Mouse (Mus musculus) 3134 (cell line): ENCODE measurements at regions not wholly inside any gene's neighbourhood (a gene's known extent, or its start where the extent isn't known, plus 50 kb on each side); places are given as distances from the start of the nearest gene placed in this dataset.

ENCODE experiments used
- DNase-seq: peaks from one replicate; pipeline ENCODE4 v3.0.0-alpha.2; 2011; ENCODE audit warnings: low spot score; ENCODE audit not compliant: insufficient read length; ENCODE audit errors: extremely low read depth

DNA sequence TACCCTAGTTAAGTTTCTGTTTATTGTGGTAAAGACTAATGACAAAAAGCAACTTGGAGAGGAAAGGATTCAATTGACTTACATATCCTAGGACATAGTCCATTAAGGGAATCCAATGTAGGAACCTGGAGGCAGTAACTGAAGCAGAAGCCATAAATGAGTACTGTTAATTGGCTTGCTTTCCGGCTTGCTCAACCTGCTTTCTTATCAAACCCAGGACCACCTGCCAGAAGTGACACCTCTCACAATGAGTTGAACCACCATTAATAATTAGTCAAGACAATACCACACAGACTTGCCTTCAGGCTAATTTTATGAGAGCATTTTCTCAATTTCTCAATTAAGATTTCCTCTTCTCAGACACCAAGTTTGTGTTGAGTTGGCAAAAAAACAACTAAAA is 148.8 kb downstream of the Ccser2 start:
- no peak for DNase-seq

- DNase-seq, result peak; percentile 71
Observed at GRCm38 (mm10) chr14:36802418-36802817, 166.2 kb downstream of the Ccser2 start.

GRCm38 (mm10) chr14:36799820-36800219 is 168.8 kb downstream of the Ccser2 start:
- peak; percentile 73 for DNase-seq

DNA sequence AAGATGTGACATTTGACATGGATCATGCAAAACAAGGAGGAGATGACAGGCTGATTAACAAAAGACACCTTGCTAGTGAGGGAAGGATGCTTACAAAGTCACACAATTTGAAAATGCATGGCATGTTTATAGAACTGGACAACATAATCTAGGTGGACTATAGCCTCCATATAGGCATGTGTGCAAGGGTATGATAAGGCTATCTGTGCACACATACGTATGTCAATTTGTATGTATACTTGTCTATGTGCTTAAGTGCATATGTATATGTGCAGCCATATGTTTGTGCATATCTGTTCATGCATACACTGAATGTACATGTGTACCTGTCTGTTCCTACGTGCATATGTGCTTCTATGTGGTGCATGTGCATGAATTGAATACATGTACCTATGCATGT is 186.7 kb downstream of the Ccser2 start:
- no peak for DNase-seq

DNA sequence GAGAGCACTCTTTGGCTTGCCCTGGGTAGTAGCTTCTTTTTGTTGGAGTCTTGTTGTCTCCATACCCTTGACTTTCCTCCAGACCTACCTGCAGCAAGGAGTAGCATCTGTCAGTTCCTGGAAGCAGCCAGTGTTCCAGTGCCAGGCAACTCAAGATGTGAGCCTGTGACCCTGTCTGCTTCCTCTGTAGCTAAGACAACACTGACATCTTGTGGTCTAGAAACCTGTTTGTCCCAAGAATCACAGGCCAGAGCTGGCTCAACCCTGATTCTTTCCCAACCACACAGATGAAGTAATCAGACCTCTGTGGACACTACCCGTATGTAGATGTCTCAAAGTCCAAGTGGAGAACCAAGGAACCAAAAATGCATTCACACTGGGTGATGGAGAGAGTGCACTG is 189.6 kb downstream of the Ccser2 start:
- DNase-seq, result peak; percentile 43

GRCm38 (mm10) chr14:36774349-36774748 is 194.2 kb downstream of the Ccser2 start:
- DNase-seq, result peak; percentile 75

DNA sequence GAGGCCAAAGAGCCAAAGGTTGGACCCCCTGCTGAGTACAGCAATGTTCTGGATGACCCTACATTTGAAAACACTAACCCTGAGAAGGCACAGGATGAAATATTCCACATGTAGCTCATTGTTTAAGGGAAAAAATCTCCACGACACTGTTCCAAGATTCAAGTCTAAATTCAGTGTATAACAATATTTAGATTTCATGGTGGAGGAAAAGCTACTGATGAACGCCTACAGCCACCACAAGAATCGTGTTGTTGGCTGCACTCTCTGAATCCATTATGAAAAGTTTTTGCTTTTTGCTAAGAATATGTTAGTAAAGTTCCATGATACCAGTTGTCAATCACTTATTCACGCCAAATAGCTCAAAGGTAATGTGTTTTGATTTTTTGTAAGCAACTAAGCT is 204.2 kb downstream of the Ccser2 start:
- DNase-seq, result no peak

- DNase-seq, result no peak
Observed at GRCm38 (mm10) chr14:36756056-36756455, 212.5 kb downstream of the Ccser2 start.

DNA sequence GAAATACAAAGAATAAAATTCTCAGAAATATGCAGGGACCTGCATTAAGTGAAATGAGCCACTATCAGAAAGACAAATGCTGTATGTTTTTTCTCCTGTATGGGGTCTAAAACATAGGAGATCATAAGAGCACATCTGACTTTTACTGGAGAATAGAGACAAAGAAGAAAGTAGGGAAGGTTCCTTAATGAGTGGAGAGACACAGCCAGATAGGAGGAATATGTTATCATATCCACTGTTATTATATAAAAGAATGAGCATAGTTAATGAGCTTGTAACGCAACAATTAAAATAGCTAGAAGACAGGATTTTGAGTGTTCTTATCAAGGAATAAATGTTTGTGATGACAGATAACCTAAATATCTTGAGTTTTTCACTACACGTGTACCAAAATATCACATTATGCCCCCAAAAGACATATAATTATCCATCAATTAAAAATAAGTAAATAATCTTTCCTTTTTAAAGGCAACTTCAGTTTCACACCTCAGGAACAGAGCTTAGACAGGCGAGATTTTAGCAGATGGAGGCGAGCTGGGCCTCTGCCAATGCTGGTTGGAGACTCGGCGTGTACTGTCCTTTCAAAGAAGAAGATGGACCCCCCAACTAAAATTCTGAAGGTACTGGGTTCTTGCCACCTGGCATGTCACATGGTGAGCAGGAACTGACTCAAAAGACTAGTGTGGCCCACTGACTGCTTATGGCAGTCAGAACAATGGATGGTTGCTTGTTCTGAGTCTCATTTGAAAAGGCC is 220.3 kb downstream of the Ccser2 start:
- no peak for DNase-seq

DNA sequence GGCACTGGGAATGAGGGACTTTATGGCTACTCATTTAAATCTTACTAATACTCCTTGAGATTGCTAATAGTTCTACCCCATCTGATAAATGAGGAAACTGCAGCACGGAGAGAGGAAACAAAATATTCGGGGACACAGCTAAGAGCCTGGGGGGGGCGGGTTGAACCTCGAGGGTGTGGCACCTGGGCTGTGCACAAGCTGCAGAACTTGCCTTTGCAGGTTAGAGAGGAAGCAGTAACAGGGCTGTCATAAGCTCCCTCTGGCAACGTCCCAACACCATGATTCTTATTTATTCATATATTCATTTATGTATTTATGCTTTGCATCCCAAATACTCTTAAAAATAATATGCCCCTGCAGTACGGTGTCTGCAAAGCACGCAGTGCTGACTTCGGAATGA is 237.5 kb downstream of the Ccser2 start:
- DNase-seq, result no peak

GRCm38 (mm10) chr14:36726092-36726491 is 242.5 kb downstream of the Ccser2 start:
- DNase-seq, result no peak

DNA sequence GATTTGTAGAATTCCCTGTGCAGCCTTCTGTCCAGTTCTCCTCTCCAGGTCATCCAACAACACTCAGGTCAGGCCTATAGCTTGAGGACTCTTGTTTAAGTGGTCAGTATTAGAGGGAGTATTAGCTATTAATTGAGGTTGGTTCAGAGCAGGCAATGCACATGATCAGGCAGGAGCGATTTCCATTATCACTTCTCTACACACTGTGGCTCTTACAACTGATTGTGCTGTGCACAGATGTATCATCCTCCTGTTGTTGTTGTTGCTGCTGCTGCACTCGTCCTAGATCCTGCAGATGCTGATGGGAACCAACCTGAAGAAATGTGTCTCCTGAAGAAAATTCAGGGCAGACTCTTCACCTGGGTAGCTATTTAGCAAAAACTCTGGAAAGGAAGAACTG is 252.9 kb downstream of the Ccser2 start:
- DNase-seq, result no peak

GRCm38 (mm10) chr14:36696993-36697392 is 271.6 kb downstream of the Ccser2 start:
- DNase-seq, result no peak

GRCm38 (mm10) chr14:36691958-36692357 is 276.6 kb downstream of the Ccser2 start:
- DNase-seq, result no peak

GRCm38 (mm10) chr14:36691018-36691417 is 277.6 kb downstream of the Ccser2 start:
- no peak for DNase-seq

- no peak for DNase-seq
Observed at GRCm38 (mm10) chr14:36658678-36659263, 309.8 kb downstream of the Ccser2 start.

- DNase-seq, result no peak
Observed at GRCm38 (mm10) chr14:36658193-36658592, 310.4 kb downstream of the Ccser2 start.

DNA sequence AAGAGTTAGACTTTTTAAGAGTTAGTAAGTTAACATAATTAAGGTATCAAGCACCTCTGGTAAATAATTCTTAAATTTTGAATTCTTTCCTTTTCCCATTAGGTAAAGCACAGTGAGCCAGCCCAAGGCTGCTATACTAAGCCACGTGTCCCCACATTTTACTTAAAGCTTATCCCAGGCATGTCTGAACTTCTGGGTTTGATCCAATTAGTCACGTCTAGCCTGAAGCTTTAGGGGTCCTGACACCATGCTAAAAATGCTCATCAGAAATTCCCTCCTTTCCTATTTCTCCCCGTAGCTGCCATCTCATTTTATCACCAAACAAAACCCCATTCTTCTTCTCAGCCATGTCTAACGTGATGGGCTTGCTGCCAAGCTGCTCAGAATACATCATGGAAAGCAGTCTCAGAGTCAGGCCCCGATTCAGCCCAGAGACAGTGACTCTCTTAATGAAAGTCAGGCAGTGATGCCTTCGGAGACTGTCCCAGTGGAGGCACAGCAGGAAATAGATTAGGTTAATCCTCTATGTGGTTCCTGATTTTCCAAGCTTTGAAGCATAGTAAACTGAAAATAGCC is 315.5 kb downstream of the Ccser2 start:
- DNase-seq, result no peak

DNA sequence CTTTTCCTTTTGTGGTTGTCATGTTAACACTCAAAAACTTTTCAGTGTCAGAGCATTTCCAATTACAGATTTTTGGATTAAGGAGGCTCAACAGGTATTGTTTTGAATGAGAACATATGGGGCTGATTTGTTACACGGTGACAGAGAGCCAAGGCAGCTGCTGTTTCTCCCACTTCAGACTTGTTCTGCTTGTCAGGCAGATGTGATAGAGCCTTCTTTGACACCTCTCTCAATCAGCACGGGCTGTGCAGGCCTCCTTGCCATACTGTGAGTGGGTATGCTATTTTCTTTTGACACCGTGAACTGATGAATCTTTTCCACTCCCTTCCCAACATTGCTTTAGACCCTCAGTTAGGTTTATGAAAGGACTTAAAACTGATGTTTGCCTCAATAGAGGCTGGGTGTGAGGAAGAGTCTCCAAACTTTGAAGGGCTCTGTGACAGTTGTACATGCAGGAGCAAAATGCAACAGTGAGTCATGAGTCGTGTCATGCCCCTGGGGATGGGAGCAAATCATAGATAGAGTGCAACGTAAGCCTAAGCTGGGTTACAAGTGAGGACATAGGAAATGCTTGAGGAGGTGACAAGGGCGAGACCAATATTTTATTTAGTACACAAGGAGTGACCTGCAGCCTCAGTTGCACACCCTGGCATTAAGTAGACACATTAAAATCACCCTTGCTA is 317.4 kb downstream of the Ccser2 start:
- no peak for DNase-seq

- DNase-seq, result no peak
Observed at GRCm38 (mm10) chr14:36646649-36647048, 321.9 kb downstream of the Ccser2 start.

DNA sequence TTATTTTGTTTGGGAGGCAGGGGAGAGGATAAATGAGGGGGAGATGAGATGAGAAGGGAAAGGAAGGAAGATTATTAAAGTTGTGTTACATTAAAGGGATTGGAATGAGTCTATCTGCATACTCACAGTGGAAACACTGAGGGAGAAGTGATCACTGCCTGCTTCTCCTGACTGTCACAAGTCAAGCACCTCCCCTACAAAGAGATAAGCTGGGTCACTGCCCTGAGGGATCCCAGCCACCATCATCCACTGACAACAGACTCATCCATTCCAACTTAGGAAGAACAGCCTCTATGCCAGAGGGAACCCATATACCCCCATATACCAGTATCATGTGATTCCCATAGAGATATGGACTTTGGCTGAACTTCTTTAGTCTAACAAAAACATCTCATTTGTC is 322.3 kb downstream of the Ccser2 start:
- DNase-seq, result no peak

GRCm38 (mm10) chr14:36624822-36625221 is 343.8 kb downstream of the Ccser2 start:
- DNase-seq, result no peak
